Mouse (Mus musculus): Measurements from ENCODE around the gene Gm20532.

The Gm20532 gene

GRCm38 (mm10) chr2:26573396-26573795 lies 13.0 kb upstream of the Gm20532 start:
- DNase-seq (ENCODE audit: extremely low spot score, low spot score) = no peak

DNA sequence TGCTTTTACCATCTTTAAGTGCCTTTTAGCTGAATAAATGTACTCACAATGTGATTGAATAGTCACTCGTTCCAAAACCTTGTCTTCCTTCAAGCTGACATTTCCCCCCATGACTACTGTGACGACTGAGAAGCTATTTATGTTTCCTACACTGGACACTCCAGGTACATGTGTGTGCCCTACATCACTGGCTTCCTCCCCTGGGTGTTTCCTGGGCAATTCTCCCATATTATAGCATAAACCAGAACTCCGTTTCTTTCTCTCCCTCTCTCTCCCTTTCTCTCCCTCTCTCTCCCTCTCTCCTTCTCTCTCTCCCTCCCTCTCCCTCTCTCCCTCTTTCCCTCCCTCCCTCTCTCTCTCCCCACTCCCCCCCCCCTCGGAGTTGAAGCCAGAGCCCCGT lies 12.6 kb upstream of the Gm20532 start:
- DNase-seq (ENCODE audit: extremely low spot score, low spot score) = no peak

DNA sequence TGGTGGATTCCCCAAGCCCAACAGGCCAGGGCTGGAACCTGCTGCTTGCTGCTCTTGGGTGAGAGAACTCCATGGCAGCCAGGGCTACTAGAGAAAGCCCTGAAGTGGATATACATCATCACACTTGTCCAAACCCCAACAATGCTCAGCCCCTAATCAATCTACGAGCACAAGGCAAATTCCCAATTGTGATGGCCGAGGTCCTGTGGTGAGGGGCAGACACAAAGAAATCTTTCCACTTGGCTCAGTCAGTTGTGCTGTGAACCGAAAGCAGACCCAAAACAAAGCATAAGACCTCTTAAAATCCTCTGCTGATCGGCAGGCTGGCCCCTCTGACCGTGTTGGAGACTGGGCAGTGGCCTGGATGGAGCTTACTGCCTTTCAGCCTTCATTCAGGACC lies 11.6 kb upstream of the Gm20532 start:
- no peak for DNase-seq (ENCODE audit: extremely low spot score, low spot score)

DNA sequence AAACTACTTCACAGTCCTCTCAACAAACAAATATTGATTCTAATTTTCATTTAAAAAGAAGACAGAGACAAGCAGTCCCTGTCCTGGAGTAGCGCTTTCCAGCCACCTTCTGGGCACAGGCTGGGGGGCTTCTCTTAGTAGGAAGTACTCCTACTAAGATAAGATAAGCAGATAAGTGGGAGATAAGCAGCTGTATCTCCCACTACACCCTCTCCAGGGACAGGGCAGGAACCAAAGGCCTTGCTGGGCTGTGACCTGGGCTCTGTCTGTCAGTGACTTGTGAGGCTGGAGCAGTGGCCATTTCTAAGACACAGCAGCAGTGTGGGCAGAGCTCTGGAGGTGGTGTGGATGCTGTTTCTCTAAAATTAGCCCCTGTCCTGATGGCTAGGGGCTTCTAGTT lies 11.1 kb upstream of the Gm20532 start:
- DNase-seq (ENCODE audit: extremely low spot score, low spot score) = no peak

GRCm38 (mm10) chr2:26575865-26576264 lies 10.6 kb upstream of the Gm20532 start:
- DNase-seq (ENCODE audit: extremely low spot score, low spot score) = no peak

DNA sequence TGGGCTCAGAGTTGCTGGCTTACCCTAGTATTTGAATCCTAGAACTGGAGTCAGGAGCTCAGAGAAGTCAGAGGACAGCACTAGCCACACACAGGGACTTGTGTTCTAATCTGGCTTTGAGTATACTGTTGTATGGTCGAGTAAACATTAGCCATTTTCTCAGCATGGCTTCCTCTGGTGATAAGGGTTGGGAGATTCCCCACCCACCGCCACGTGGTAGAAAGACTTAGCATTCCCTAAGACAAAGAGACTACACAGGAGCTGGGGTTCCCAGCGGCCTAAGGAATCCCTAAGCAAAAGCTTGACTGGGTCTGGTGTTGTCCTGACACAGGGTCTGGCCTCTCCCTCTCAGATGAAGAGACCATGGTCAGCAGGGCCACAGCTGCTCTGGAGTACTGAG lies 10.0 kb upstream of the Gm20532 start:
- no peak for DNase-seq (ENCODE audit: extremely low spot score, low spot score)

DNA sequence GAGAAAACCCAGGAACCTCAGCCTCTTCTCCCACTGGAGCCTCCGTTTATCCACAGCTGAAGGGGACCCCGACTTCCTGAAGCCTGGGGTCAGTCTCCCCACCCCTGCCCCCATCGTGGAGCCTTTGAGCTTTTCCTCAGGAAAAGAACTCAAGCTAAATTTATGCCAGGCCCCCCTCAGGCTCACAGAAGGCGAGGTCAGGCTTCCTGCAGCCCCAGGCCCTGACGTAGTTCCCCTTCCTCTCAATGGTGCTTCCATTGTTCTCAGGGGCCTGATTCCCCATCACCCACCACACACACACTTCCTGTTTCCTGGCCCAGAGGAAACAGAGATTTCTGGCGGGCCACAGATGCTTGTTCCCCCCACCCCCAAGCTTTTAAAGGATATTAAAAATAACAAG lies 8.1 kb upstream of the Gm20532 start:
- DNase-seq (ENCODE audit: extremely low spot score, low spot score) = no peak

GRCm38 (mm10) chr2:26579714-26580113 lies 6.7 kb upstream of the Gm20532 start, which contains the start of gene Egfl7:
Egfl7 (plus strand) TSS chr2:26580014.
- no peak for DNase-seq (ENCODE audit: extremely low spot score, low spot score)

GRCm38 (mm10) chr2:26580751-26581150 lies 5.7 kb upstream of the Gm20532 start:
- DNase-seq (ENCODE audit: extremely low spot score, low spot score) = no peak

GRCm38 (mm10) chr2:26582203-26582602 lies 4.2 kb upstream of the Gm20532 start:
- DNase-seq (ENCODE audit: extremely low spot score, low spot score) = no peak

- DNase-seq (ENCODE audit: extremely low spot score, low spot score) = no peak
Measured at GRCm38 (mm10) chr2:26582741-26583140, 3.7 kb upstream of the Gm20532 start.

- no peak for DNase-seq (ENCODE audit: extremely low spot score, low spot score)
Measured at GRCm38 (mm10) chr2:26583640-26584039, 2.8 kb upstream of the Gm20532 start.

DNA sequence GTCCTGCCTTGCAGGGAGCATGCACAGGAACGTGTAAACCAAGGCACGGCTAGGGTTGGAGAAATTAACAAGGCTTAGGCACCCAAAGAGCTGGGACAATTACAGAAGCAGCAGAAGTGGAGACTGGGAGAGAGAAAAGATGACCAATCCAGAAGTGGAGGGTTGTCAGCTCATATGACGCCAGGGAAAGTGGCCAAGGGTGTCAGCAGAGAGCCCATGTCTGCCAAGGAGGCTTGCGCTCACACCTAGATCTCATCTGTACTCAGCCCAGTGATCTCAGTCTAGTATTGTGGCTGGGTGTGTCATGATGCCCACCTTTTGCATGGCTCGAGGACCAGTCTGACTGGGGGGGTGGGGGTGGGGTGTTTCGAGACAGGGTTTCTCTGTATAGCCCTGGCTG lies 726 bp upstream of the Gm20532 start:
- DNase-seq (ENCODE audit: extremely low spot score, low spot score) = no peak

DNA sequence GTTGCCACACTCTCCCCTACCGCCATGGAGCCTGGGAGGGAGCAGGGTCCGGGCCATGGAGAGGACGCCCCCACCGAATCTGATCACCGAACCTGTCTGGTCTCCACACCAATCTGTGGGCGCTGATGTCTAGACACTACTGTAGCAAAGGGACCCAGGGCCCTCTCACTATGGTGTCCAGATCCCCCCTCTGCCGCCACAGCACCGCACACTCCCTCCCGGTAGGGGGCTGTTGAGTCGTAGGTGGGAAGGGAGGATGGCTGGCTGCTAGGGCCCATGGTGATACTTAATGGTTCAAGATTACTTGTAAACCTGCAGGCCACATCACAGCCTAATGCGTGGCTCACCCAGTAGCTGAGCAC lies 586 bp downstream of the Gm20532 start:
- no peak for DNase-seq (ENCODE audit: extremely low spot score, low spot score)

- no peak for DNase-seq (ENCODE audit: extremely low spot score, low spot score)
Measured at GRCm38 (mm10) chr2:26588573-26588972, 2.1 kb downstream of the Gm20532 start.

DNA sequence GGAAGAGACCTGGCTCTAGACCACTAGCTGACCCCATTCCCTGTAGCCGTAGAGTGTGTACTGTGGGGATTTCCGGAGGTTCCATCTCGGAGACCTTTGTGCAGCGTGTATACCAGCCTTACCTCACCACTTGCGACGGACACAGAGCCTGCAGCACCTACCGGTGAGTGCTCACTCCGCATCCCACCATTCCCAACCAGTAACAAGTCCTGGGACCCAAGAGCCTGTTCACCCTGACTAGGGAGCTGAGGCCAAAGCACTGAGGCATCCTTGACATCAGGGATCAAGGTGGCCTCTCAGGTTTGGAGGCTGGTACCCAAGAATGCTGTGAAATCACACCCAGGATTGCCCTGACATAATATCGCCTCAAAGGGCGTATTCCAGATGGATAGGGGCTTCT lies 2.8 kb downstream of the Gm20532 start:
- no peak for DNase-seq (ENCODE audit: extremely low spot score, low spot score)

DNA sequence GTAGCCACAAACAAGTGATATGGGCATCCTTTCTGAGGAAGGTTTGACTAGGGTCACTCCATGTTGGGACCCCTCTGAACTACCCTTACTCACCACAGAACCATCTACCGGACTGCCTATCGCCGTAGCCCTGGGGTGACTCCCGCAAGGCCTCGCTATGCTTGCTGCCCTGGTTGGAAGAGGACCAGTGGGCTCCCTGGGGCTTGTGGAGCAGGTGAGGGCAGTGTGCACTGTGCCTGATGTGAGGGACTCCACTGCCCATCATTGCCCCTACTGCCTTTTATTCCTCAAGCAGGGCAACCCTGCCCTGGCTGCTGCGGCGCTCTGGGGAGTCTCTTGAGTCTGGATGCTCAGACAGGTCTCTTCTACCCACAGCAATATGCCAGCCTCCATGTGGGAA lies 3.8 kb downstream of the Gm20532 start:
- DNase-seq (ENCODE audit: extremely low spot score, low spot score) = no peak

GRCm38 (mm10) chr2:26590962-26591361 lies 4.5 kb downstream of the Gm20532 start:
- DNase-seq (ENCODE audit: extremely low spot score, low spot score) = no peak

- DNase-seq (ENCODE audit: extremely low spot score, low spot score) = no peak
Measured at GRCm38 (mm10) chr2:26591416-26591815, 5.0 kb downstream of the Gm20532 start.

- DNase-seq (ENCODE audit: extremely low spot score, low spot score) = no peak
Measured at GRCm38 (mm10) chr2:26593211-26594021, 7.0 kb downstream of the Gm20532 start.

GRCm38 (mm10) chr2:26594022-26594346 lies 7.5 kb downstream of the Gm20532 start:
- no peak for DNase-seq (ENCODE audit: extremely low spot score, low spot score)

DNA sequence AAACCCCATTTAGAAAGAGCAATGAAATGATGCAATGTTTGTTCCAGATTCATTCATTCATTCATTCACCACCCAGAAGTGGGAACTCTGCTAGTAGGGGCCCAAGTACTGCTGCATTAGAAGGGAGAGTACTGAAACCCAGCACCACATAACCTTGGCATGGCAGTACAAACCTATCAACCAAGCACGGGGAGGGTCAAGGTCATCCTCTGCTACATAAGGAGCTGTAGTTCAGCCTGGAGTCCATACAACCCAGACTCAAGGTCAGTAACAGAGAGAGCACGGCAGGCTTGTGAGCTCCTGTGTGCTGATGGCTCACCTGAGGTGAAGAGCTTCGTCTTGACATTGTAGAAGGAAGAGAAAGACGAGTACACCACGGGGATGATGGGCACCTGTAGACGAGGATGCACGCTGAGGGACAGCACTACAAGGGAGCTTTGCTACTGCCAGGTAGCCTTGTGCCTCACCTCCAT lies 8.1 kb downstream of the Gm20532 start:
- DNase-seq (ENCODE audit: extremely low spot score, low spot score) = no peak

- DNase-seq (ENCODE audit: extremely low spot score, low spot score) = no peak
Measured at GRCm38 (mm10) chr2:26594934-26595724, 8.7 kb downstream of the Gm20532 start.
